Mouse (Mus musculus) adrenal gland, postnatal 4 days (tissue): ENCODE data around the gene Tnfrsf14. TPM values are rescaled to one million over a fixed set of nuclear protein-coding genes. Genes with fewer than 3 reads are reported as not detected.

Source experiments
- DNase-seq, 2 experiments: peaks; one replicate each; pipeline ENCODE4 v3.0.0; 2021 to 2022; ENCODE audit warnings: low spot score in 2 of 2, mixed read lengths in 2 of 2
- long read RNA-seq, 2 experiments: library from polyadenylated mRNA; stranded (forward); transcript quantifications; one replicate each; pipeline ENCODE4 v2.0.0; 2021
- total RNA-seq, 2 experiments: library from RNA; stranded (reverse); gene quantifications; 2 replicates each; pipeline ENCODE4 v1.2.3; 2021

The Tnfrsf14 gene
- 10 to 100 TPM; 10.6 to 13.2 TPM for total RNA-seq
- long read RNA-seq, experiment 1: 0 reads
- long read RNA-seq, experiment 2: 0 reads

DNA sequence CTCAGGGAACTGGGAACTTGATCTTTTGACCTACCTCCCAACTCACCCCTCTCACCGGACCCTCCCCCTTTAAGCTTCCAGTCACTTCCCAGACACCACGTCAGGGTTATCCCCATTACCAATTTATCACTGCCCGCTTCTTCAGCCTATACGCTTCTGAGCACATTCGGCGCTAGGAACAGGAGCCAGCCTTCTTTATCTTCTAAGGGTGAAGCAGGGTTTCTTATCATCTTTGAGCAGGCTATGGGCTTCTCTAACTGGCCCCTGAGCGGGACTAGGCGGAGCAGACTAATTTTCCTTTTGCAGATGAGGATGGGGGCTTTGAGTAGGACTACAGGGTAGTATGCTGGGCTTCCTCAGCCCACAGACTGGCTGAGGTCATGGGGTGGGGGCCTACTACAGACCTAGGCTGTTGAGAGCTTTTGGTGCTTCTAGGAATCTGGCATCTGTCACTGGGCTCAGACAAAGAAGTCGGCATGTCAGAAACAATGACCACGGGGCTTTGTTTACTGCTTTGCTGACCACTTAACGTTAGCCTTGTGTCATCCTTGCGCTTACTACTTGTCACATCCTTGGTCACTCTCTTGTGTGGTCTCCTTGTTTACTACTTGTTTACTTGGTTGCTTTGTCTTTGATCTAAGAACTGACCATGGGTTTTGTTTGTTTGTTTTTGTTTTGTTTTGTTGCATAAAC lies at the start of gene Tnfrsf14:
Gene Tnfrsf14, minus strand, starts transcription at position 169 of the 693 bp plus-strand sequence.
- no peak for DNase-seq

- DNase-seq: no peak
Measured at GRCm38 (mm10) chr4:154974163-154974611, 45.8 kb upstream of the Tnfrsf14 start.

GRCm38 (mm10) chr4:154972546-154972945 lies 44.2 kb upstream of the Tnfrsf14 start:
- DNase-seq: no peak

GRCm38 (mm10) chr4:154967173-154967572 lies 38.8 kb upstream of the Tnfrsf14 start:
- no peak for DNase-seq

DNA sequence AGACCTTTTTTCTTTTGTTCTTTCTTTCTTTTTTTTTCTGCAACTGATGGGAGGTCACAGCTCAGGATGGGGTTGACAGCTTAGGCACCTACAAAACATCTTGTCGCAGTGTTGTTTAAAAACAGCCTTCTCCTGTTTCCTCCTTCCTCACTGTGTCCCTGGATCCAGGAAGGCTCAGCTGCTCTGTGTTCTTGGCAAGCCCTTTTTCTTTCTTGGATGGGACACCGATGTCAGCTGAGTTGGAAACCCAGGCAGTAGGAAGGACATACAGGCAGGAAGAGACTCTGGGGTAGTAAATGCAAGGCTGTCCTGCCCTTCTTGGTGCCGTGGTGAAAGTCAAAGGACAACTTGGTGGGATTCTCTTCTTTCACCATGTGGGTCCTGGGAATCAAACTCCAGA lies 37.5 kb upstream of the Tnfrsf14 start:
- no peak for DNase-seq

- DNase-seq: no peak
Measured at GRCm38 (mm10) chr4:154964581-154965235, 36.3 kb upstream of the Tnfrsf14 start.

GRCm38 (mm10) chr4:154963901-154964580 lies 35.7 kb upstream of the Tnfrsf14 start, which contains the start of gene Pank4:
Pank4 (plus strand) TSS chr4:154964123.
- DNase-seq: peak; percentile 65 to 81

DNA sequence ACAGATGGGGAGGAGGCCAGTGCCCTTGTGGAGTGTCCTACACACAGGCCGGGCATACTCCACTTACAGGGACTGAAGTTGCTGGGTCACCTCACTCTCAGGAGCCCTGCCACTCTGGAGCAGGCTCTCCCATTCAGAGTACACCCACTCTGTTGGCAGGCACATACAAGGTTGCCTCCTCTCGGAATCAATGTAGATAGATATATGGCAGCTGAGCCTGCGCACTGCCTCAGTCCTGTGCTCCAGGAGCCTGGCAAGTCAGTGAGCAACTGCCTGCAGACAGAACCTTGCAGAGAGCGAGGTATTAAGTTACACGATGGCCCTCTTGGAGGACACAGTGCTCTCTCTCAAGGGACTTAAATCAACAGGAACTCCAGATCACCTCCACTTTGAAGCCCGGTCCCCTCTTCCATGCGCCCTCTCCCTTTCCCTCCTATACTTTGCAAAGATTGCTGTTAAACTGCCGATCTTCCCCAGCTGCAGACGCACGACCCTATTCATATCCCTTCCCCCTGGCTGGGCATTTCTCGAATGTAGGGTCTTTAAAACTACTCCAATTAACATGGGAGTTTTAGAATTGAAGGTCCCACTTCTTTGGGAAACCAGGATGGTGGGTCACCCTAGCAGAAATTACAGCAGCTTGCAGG lies 35.0 kb upstream of the Tnfrsf14 start:
- no peak for DNase-seq

DNA sequence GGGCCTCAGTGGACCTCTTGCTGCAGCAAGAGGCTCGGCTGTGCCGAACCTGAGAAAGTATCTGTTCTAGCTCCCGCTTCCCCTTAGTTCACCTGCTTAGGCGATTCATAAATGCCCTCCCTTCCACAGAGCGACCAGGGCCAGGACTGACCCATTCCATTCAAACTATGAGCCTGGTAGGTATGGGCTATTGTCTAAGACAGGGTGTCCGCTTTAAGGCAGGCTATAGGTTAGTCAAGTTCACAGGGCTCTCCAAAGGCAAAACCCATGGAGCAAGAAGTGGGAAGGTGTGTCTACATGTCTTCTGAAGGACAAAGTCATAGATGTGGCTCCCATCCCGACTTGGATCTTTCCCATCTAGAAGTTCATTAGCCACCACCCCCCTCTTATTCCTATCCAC lies 34.3 kb upstream of the Tnfrsf14 start:
- no peak for DNase-seq

- DNase-seq: no peak
Measured at GRCm38 (mm10) chr4:154961911-154962310, 33.5 kb upstream of the Tnfrsf14 start.

DNA sequence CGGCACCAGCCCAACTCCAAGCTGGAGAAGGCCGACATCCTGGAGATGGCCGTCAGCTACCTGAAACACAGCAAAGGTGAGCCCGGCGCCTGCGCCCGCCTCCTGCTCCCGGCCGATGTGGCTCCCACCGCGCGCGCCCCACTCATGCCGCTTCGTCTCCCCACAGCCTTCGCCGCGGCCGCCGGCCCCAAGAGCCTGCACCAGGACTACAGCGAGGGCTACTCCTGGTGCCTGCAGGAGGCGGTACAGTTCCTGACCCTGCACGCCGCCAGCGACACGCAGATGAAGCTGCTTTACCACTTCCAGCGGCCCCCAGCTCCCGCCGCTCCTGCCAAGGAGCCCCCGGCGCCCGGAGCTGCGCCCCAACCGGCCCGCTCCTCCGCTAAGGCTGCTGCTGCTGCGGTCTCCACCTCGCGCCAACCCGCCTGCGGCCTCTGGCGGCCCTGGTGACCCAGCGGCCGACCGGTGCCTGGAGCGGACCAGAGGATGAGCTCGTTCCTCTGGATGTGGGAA lies 32.9 kb upstream of the Tnfrsf14 start:
- no peak for DNase-seq

DNA sequence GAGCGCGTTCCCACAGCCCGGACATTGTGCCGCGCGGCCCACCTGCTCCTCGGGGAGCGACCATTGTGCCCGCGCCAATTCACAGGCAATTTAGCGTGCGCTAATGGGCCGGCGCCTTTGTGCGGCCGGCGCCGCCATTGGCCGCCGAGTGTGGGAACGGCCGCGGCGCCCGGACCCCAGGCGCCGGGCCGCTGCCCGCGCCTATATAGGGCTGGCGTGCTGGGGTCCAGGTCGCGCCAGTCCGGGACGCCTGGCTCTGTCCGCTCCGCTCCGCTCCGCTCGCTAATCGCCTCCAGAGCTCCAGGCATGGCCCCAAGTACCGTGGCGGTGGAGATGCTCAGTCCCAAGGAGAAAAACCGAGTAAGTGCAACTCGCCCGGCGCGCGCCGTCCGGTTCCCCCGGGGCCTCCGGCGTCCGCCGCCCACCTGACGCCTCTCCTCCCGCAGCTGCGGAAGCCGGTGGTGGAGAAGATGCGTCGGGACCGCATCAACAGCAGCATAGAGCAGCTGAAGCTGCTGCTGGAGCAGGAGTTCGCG lies 32.4 kb upstream of the Tnfrsf14 start, which contains the start of gene Hes5:
Gene Hes5, plus strand, starts transcription at position 234 of the 536 bp plus-strand sequence.
- DNase-seq: no peak

GRCm38 (mm10) chr4:154960021-154960689 lies 31.8 kb upstream of the Tnfrsf14 start:
- no peak for DNase-seq

DNA sequence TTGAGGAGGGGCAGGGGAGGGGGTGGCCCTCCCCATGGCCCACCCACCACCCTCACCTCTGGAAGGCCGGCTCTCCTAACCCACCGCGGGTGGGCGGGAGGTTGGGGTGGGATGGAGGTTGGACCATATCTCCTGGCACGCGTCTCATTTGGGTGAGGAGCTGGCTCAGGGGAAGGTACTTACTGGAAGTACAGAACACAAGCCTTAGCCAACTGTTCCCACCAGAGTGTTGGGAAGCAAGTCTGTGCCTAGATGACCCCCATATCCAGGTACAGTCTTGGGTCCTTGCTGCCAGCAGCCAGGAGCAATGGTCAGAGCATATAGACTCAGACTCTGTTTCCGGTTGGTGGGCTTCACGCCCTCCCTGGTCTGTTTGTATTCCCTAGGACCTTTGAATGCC lies 30.3 kb upstream of the Tnfrsf14 start:
- DNase-seq: no peak

GRCm38 (mm10) chr4:154958171-154958570 lies 29.8 kb upstream of the Tnfrsf14 start:
- no peak for DNase-seq

- no peak for DNase-seq
Measured at GRCm38 (mm10) chr4:154957289-154957993, 29.1 kb upstream of the Tnfrsf14 start.

DNA sequence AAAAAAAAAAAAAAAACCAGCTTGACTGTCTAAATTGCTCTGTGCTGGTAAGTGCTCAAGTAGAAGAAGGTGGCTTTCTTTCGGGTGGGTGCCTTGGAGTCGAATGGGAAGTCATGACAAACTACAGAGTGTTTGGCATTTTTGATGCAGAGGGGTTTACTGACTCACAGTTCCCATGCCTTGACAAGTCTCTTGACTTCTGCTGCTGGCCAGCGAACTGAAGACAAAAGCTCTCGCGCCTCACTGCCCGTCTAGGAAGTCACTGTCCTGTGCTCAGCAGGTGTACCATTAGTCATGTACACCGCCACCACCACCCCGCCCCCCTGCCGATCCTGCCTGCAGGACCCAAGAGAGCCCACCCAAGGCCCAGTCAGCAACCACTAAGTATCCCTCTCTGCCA lies 28.2 kb upstream of the Tnfrsf14 start:
- no peak for DNase-seq

DNA sequence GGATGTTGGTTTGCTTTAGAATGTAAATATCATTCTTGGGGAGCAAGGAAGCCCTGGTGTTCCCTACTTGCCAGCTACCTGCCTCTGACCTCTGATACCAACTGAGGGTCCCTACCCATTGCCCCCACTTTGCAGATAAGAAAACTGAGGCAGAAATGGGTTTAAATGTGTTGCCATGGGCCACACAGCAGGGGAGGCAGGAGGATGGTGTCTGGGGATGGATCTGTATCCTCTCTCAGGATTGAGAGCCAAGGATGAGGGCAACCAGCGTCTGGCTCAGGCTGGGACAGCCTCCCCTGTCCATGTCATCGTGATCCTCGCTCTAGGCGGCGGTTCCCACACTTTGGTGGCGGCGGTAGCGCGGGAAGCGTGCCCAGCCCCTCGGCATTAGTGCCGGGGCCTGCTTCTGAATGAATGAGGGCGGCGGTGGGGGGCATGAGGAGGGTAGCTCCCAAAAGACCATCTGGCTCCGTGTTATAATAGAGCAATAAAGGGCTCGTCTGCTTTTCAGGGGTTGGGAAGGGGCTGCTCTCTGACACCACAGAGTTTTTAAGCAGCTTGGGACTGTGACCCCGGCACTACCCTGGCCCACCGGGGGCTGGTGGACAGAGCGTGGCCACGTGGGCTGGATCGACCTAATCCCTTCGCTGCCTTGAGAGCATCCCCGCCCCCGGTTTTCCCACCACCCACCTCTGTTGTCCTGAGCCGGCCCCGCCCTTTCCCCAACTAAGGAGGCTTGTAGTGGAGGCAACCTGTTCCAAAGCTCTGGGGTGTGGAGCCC lies 24.3 kb upstream of the Tnfrsf14 start:
- DNase-seq: no peak

DNA sequence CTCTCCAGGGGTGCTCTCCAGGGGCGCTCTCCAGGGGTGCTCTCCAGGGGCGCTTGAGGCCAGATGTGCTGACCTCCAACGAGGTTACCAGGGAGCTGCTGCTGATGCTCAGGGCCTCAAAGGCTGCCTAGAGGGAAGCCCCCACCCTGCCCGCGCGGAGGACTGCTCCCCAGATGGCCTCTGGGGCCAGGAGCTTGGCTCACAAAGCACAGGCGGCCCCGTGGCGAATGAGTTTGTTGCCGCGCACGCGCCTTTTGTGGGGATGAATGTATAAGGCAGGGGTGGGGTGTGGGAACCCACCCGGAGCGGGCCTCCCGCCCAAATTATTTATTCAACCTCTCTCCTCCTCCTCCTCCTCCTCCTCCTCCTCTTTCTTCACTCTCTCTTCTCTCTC lies 21.2 kb upstream of the Tnfrsf14 start:
- no peak for DNase-seq
